Mouse (Mus musculus) cerebellum, adult 2 months (tissue): ENCODE results near the gene Oosp2. TPM values are rescaled to one million over a fixed set of nuclear protein-coding genes. Genes with fewer than 3 reads are reported as not detected.

ENCODE experiments used
- DNase-seq, 2 experiments: peaks; one replicate each; pipeline ENCODE4 v3.0.0; 2021
- H3K27ac ChIP-seq: fragments of 200-500 bp; 2 replicates; pipeline ENCODE4 v1.5.1; 2012; ENCODE audit warnings: low read length, control low read depth, inconsistent platforms; ENCODE audit not compliant: insufficient read depth
- H3K27me3 ChIP-seq: fragments of 200-500 bp; 2 replicates; pipeline ENCODE4 v1.6.1; 2012; ENCODE audit warnings: inconsistent platforms, mild to moderate bottlenecking, low read length, moderate library complexity; ENCODE audit not compliant: control insufficient read depth, insufficient read depth
- H3K4me1 ChIP-seq: fragments of 200-500 bp; 2 replicates; pipeline ENCODE4 v1.6.1; 2011; ENCODE audit warnings: low read length; ENCODE audit not compliant: control insufficient read depth, insufficient read depth
- H3K4me3 ChIP-seq: fragments of 200-500 bp; replicated peaks from 2 replicates; pipeline ENCODE3; 2011; ENCODE audit warnings: mild to moderate bottlenecking, low read depth, low read length, control low read depth; ENCODE audit not compliant: insufficient read depth
- CTCF ChIP-seq: fragments of 200-500 bp; IDR thresholded peaks from 2 replicates; pipeline ENCODE4 v1.5.1; 2011; ENCODE audit warnings: low read depth, mild to moderate bottlenecking, control low read depth, low read length, moderate library complexity, borderline replicate concordance; ENCODE audit not compliant: insufficient read depth
- POLR2A ChIP-seq: fragments of 200-500 bp; IDR thresholded peaks from 2 replicates; pipeline ENCODE4 v1.6.1; 2011; ENCODE audit warnings: low read length, control low read depth, borderline replicate concordance; ENCODE audit not compliant: insufficient read depth
- WGBS: fragments of 180-500 bp; shearing (Covaris S2); methylation state at CpG from one replicate; pipeline ENCODE4 v1.1.7; 2018; 5-methylcytosine and 5-hydroxymethylcytosine counted together
- polyA plus RNA-seq: library from polyadenylated mRNA; depleted of rRNA; stranded (reverse); fragments of >200 nt; gene quantifications from 2 replicates; pipeline ENCODE4 v1.2.3, GENCODE M21; 2012; rRNA removed

Oosp2 gene
- polyA plus RNA-seq, 1 experiment = not detected

DNA sequence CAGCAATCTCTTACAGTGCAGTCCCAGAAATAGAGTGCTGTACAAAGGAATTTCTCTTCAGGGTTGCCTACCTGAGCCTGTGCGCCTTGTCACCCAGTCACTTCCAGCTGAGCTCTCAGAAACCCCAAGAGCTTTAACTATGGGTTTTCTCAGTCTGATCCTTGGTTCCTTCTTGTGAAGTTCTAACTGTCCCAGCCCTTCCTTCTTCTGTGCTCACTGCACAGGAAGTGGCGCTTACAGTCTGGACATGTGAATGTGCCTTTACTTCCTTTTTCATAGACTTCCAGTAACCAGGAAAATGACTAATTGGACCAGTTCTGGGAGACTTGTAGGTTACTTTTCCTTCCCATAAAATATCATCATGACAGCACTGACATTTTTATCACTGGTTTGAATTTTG lies 55.8 kb downstream of the Oosp2 start, which contains the start of gene Ms4a6d:
Gene Ms4a6d (minus strand): TSS at position 247 of the 400 bp plus-strand sequence.
- H3K27me3 ChIP-seq = no peaks in the 10 kb centered on the region
- WGBS = 90% methylated on average over 2 of the region's 2 CpGs
- TF ChIP-seq CTCF (no peak), POLR2A (no peak)

DNA sequence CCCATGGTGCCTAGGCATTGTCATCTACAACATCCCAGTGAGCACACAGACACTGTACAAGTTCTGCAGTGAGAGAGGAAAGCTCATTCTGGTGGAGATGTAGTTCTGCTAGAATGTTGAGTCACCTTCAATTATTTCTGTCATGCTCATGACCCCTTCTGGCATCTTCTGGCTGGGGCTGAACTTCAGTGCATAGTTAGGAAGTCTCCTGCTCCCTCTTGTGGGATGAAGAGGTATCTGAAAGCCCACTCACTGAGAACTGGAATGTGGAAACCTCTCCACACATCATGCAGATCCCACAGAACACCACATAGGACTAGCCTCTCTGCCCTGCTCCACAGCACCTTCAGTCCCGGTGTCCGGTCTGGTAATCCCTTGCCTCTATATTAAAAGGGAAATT lies 58.3 kb downstream of the Oosp2 start:
- Histone ChIP-seq H3K4me3 (no peak overlapping the region), H3K4me1 (no peaks in the 10 kb centered on the region), H3K27me3 (no peaks in the 10 kb centered on the region), H3K27ac (no peak overlapping the region)
- TF ChIP-seq CTCF = no peak
- TF ChIP-seq POLR2A = no peak
- WGBS = 86% methylated on average over 2 of the region's 2 CpGs
- DNase-seq = no peak

More for the DNA sequence above, 55.8 kb downstream of the Oosp2 start, which contains the start of gene Ms4a6d:
- no peak for DNase-seq
- Histone ChIP-seq H3K27ac (no peak within 1 kb of the TSS), H3K4me1 (no peaks in the 10 kb centered on the region), H3K4me3 (no peak within 1 kb of the TSS)

DNA sequence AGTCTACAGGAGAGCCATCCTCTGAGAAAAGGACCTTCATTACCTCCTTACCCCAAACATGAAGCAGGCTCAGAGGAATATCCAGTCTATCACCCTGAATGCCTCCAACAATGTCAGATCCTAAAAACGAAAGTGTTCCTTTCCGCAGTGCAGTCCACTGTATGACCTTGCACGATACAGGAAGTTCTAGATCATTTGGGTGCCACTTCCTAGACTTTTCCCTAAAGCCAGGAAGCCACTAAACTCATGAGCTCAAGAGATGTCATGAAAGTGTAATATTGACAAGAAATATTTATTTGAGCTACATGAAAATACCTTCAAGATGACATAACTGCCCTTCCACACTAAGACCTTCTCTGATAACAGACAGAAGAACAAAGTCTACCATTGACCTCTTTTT lies 59.0 kb downstream of the Oosp2 start:
- 87% methylated on average over 3 of the region's 3 CpGs for WGBS
- H3K27ac ChIP-seq = no peak overlapping the region
- H3K4me1 ChIP-seq = no peaks in the 10 kb centered on the region
- no peaks in the 10 kb centered on the region for H3K27me3 ChIP-seq
- H3K4me3 ChIP-seq = no peak overlapping the region
- DNase-seq = no peak
- TF ChIP-seq POLR2A (no peak), CTCF (no peak)

Other genes with a start within 250 kb of the Oosp2 start
- gene Ms4a4b, start 217.0 kb downstream of the Oosp2 start, polyA plus RNA-seq = 0.16 and 0.24 TPM in 2 replicates
- 0.25 and 0.32 TPM in 2 replicates for gene Ms4a6c, start 191.2 kb downstream of the Oosp2 start, polyA plus RNA-seq
- gene Gm8369, start 174.6 kb downstream of the Oosp2 start, polyA plus RNA-seq = not detected in 2 replicates
- gene Ms4a6b, start 144.0 kb downstream of the Oosp2 start, polyA plus RNA-seq = 0.43 and 0.57 TPM in 2 replicates
- gene Ms4a4d, start 123.8 kb downstream of the Oosp2 start, polyA plus RNA-seq = 0.10 and 0.28 TPM in 2 replicates
- gene Ms4a6d, start 55.7 kb downstream of the Oosp2 start, polyA plus RNA-seq = 0.48 and 0.54 TPM in 2 replicates
- gene Ms4a2, start 36.8 kb downstream of the Oosp2 start, polyA plus RNA-seq = not detected in 2 replicates
- not detected in 2 replicates for gene Ms4a3, start 19.7 kb downstream of the Oosp2 start, polyA plus RNA-seq
- gene Oosp1, start 30.6 kb upstream of the Oosp2 start, polyA plus RNA-seq = not detected in 2 replicates
- not detected in 2 replicates for gene Oosp3, start 36.5 kb upstream of the Oosp2 start, polyA plus RNA-seq
- gene Gif, start 87.0 kb upstream of the Oosp2 start, polyA plus RNA-seq = not detected in 2 replicates
- gene Mrpl16, start 109.8 kb upstream of the Oosp2 start, polyA plus RNA-seq = 41.0 and 41.6 TPM in 2 replicates
- gene Stx3, start 158.8 kb upstream of the Oosp2 start, polyA plus RNA-seq = 58.1 and 63.1 TPM in 2 replicates
- 0.11 TPM in 1 of 2 replicates, not detected in the other for gene Olfr1417, start 178.7 kb upstream of the Oosp2 start, polyA plus RNA-seq
- not detected in 2 replicates for gene Olfr1418, start 200.5 kb upstream of the Oosp2 start, polyA plus RNA-seq
- 0.11 TPM in 1 of 2 replicates, not detected in the other for gene Olfr1419, start 214.5 kb upstream of the Oosp2 start, polyA plus RNA-seq
- 0.05 TPM in 1 of 2 replicates, not detected in the other for gene Olfr1420, start 226.0 kb upstream of the Oosp2 start, polyA plus RNA-seq